ENCODE assay signal across 26 mouse cellular contexts in the genomic region with DNA sequence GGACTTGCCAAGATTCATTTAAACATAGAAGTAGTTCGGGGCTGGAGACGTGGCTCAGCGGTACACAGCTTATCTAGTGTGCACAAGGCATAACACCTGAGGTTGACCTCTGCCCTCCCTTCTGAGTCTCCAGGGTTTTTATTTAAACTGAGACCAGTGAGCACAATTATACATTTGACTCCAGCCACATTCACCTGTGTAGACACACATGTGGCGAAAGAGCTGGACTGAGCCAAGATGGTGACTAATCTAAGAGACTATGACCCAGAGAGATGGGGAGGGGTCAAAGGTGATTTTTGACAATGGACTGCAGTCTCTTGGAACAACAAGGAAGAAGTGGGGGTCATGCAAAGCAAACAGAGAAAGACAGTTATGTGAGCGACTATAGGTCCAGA. TPM values are rescaled to one million over a fixed set of nuclear protein-coding genes. Genes with fewer than 3 reads are reported as not detected.
A peak's percentile ranks its signal among the peaks of the same experiment; 100 is the strongest.
DNase-seq lines count a peak whose midpoint lies in the region; ATAC-seq and TF ChIP-seq lines count a peak whose summit lies in the region.
"Had no signal": no experiment of that assay in that cellular context is flagged by ENCODE, and none has a peak within 500 bp of the region (broad histone marks: within the 10 kb centered on the region; RNA-seq: fewer than 3 reads in every experiment).

No protein-coding gene starts in this region.

- H3K27me3 ChIP-seq in kidney, embryonic 14.5 days (ENCODE audit: control insufficient read depth, insufficient read depth, low read length): no peaks in the 10 kb centered on the region
- H3K27me3 ChIP-seq in lung, embryonic 14.5 days (ENCODE audit: insufficient read depth, low read length): no peaks in the 10 kb centered on the region
- H3K27me3 ChIP-seq in stomach, embryonic 16.5 days (ENCODE audit: control insufficient read depth, insufficient read depth, low read length): no peaks in the 10 kb centered on the region
- no peaks in the 10 kb centered on the region for H3K27me3 ChIP-seq in stomach, postnatal 0 days (ENCODE audit: control insufficient read depth, insufficient read depth, low read length)
- H3K27me3 ChIP-seq: CH12.LX; forebrain, embryonic 13.5 days; heart, embryonic 13.5 days; hindbrain, embryonic 12.5 days; hindbrain, embryonic 15.5 days; Patski had no signal

- DNase-seq in kidney, adult 9 months: peak; percentile 40
- no peak for DNase-seq in lung, embryonic 14.5 days
- no peak for DNase-seq in lung, postnatal 14 days
- no peak for DNase-seq in stomach, postnatal 0 days (ENCODE audit: low spot score)
- DNase-seq: adrenal gland, postnatal 10 days; B cell, adult 2 months; cerebellum, adult 18-20 months; cerebellum, adult 9-10 months; cerebellum, postnatal 14 days; gastrocnemius, postnatal 10 days; gastrocnemius, postnatal 36 days; heart, adult 2 months; heart, postnatal 14 days; heart, postnatal 4 days had no signal

- H3K36me3 ChIP-seq in kidney, embryonic 14.5 days (ENCODE audit: control insufficient read depth, insufficient read depth, low read length): no peaks in the 10 kb centered on the region
- no peaks in the 10 kb centered on the region for H3K36me3 ChIP-seq in lung, embryonic 14.5 days (ENCODE audit: insufficient read depth)
- H3K36me3 ChIP-seq in stomach, embryonic 16.5 days (ENCODE audit: control insufficient read depth, insufficient read depth, low read length): no peaks in the 10 kb centered on the region
- H3K36me3 ChIP-seq in stomach, postnatal 0 days (ENCODE audit: control insufficient read depth, insufficient read depth, low read length): peaks cover 2% of the 10 kb centered on the region; the same call in 1 of the 2 replicates
- H3K36me3 ChIP-seq: G1E; hindbrain, embryonic 12.5 days had no signal

- H3K9ac ChIP-seq in kidney, embryonic 14.5 days (ENCODE audit: low read depth, low read length): no peak overlapping the region
- no peak overlapping the region for H3K9ac ChIP-seq in lung, embryonic 14.5 days
- H3K9ac ChIP-seq in stomach, embryonic 16.5 days (ENCODE audit: low read length): no peak overlapping the region
- no peak overlapping the region for H3K9ac ChIP-seq in stomach, postnatal 0 days (ENCODE audit: low read length)
- H3K9ac ChIP-seq: forebrain, embryonic 13.5 days; heart, embryonic 13.5 days; hindbrain, embryonic 12.5 days; hindbrain, embryonic 15.5 days had no signal

- H3K9me3 ChIP-seq in kidney, embryonic 14.5 days (ENCODE audit: control insufficient read depth, low read length): no peaks in the 10 kb centered on the region
- H3K9me3 ChIP-seq in lung, embryonic 14.5 days (ENCODE audit: low read depth, low read length): no peaks in the 10 kb centered on the region
- H3K9me3 ChIP-seq in stomach, embryonic 16.5 days (replicated peaks; ENCODE audit: control insufficient read depth, low read length): no peaks in the 10 kb centered on the region
- H3K9me3 ChIP-seq in stomach, postnatal 0 days (ENCODE audit: control insufficient read depth, low read length): no peaks in the 10 kb centered on the region
- H3K9me3 ChIP-seq: forebrain, embryonic 10.5 days; forebrain, embryonic 13.5 days; G1E; heart, embryonic 10.5 days; heart, embryonic 13.5 days; hindbrain, embryonic 12.5 days; hindbrain, embryonic 15.5 days had no signal

- TF ChIP-seq EP300 in stomach, postnatal 0 days (optimal IDR thresholded peaks at IDR 0.05): no peak

- H3K27ac ChIP-seq in kidney, embryonic 14.5 days (ENCODE audit: low read depth, low read length): no peak overlapping the region
- no peak overlapping the region for H3K27ac ChIP-seq in lung, embryonic 14.5 days (ENCODE audit: low read depth)
- no peak overlapping the region for H3K27ac ChIP-seq in stomach, embryonic 16.5 days (ENCODE audit: low read length)
- H3K27ac ChIP-seq in stomach, postnatal 0 days (replicated peaks): no peak overlapping the region
- H3K27ac ChIP-seq: forebrain, embryonic 10.5 days; forebrain, embryonic 13.5 days; heart, adult 2 months; heart, embryonic 10.5 days; heart, embryonic 13.5 days; hindbrain, embryonic 12.5 days; hindbrain, embryonic 15.5 days had no signal

- no peak overlapping the region for H3K4me3 ChIP-seq in kidney, embryonic 14.5 days (ENCODE audit: low read length)
- H3K4me3 ChIP-seq in lung, embryonic 14.5 days (ENCODE audit: low read depth, low read length): no peak overlapping the region
- H3K4me3 ChIP-seq in stomach, embryonic 16.5 days (replicated peaks; ENCODE audit: low read length): no peak overlapping the region
- H3K4me3 ChIP-seq in stomach, postnatal 0 days (ENCODE audit: low read depth, low read length): no peak overlapping the region
- H3K4me3 ChIP-seq: forebrain, embryonic 10.5 days; forebrain, embryonic 13.5 days; heart, adult 2 months; heart, embryonic 10.5 days; heart, embryonic 13.5 days; hindbrain, embryonic 12.5 days; hindbrain, embryonic 15.5 days had no signal

- no peak for ATAC-seq in kidney, embryonic 14.5 days (ENCODE audit: low FRiP score, low TSS enrichment)
- peak; percentile 11; the same call in 1 of the 2 replicates for ATAC-seq in lung, embryonic 14.5 days (ENCODE audit: insufficient read depth)
- ATAC-seq in stomach, embryonic 16.5 days (ENCODE audit: insufficient read depth, low FRiP score): peak; percentile 34; the same call in 1 of the 2 replicates
- ATAC-seq in stomach, postnatal 0 days (ENCODE audit: low FRiP score, low TSS enrichment): no peak
- ATAC-seq: forebrain, embryonic 13.5 days; forebrain, embryonic 16.5 days; Patski had no signal

- 82% methylated on average over 5 of the region's 5 CpGs for WGBS in kidney, embryonic 14.5 days
- 43% methylated on average over 5 of the region's 5 CpGs for WGBS in lung, embryonic 14.5 days
- 59% methylated on average over 5 of the region's 5 CpGs for WGBS in stomach, embryonic 16.5 days
- WGBS in stomach, postnatal 0 days: 44% methylated on average over 5 of the region's 5 CpGs

- no peaks in the 10 kb centered on the region for H3K4me1 ChIP-seq in kidney, embryonic 14.5 days (ENCODE audit: control insufficient read depth, insufficient read depth, low read length)
- H3K4me1 ChIP-seq in lung, embryonic 14.5 days (ENCODE audit: insufficient read depth): no peaks in the 10 kb centered on the region
- no peaks in the 10 kb centered on the region for H3K4me1 ChIP-seq in stomach, embryonic 16.5 days (ENCODE audit: control insufficient read depth, insufficient read depth, low read length)
- no peaks in the 10 kb centered on the region for H3K4me1 ChIP-seq in stomach, postnatal 0 days (replicated peaks; ENCODE audit: control insufficient read depth, insufficient read depth)
- H3K4me1 ChIP-seq: forebrain, embryonic 13.5 days; heart, embryonic 10.5 days; heart, embryonic 13.5 days; hindbrain, embryonic 12.5 days; hindbrain, embryonic 15.5 days had no signal

- TF ChIP-seq CTCF in lung, embryonic 14.5 days (IDR thresholded peaks at IDR 0.05; ENCODE audit: low read depth): no peak
- TF ChIP-seq CTCF in stomach, postnatal 0 days (IDR thresholded peaks at IDR 0.05; ENCODE audit: low read depth): no peak

- H3K4me2 ChIP-seq in kidney, embryonic 14.5 days (replicated peaks; ENCODE audit: low read depth, low read length): no peak overlapping the region
- no peak overlapping the region for H3K4me2 ChIP-seq in lung, embryonic 14.5 days
- H3K4me2 ChIP-seq in stomach, embryonic 16.5 days (ENCODE audit: low read depth, low read length): no peak overlapping the region
- no peak overlapping the region for H3K4me2 ChIP-seq in stomach, postnatal 0 days (replicated peaks; ENCODE audit: low read depth)
- H3K4me2 ChIP-seq: forebrain, embryonic 13.5 days; heart, embryonic 13.5 days; hindbrain, embryonic 12.5 days; hindbrain, embryonic 15.5 days had no signal

RNA-seq across cellular contexts. Expression of a gene that starts 14.0 kb away (rescaled TPM):
- 1.9 and 5.8 TPM in 2 replicates for polyA plus RNA-seq in kidney, embryonic 14.5 days (2014; fragmentation: Nextera tagmentation; extraction: Ambion mirVana)
- 6.2 and 6.4 TPM in 2 replicates for polyA plus RNA-seq in lung, embryonic 14.5 days (2014; fragmentation: Nextera tagmentation; extraction: Ambion mirVana)
- polyA plus RNA-seq in stomach, embryonic 16.5 days (2015; fragmentation: Nextera tagmentation; extraction: Ambion mirVana): 9.1 and 10.2 TPM in 2 replicates
- polyA plus RNA-seq in stomach, postnatal 0 days (2015; fragmentation: Nextera tagmentation; extraction: Ambion mirVana): 1.9 and 2.6 TPM in 2 replicates
- polyA plus RNA-seq: G1E had no signal

RNA-seq across cellular contexts. Expression of a gene that starts 34.1 kb away (rescaled TPM):
- polyA plus RNA-seq in kidney, embryonic 14.5 days (2014; fragmentation: Nextera tagmentation; extraction: Ambion mirVana): 0.35 and 0.40 TPM in 2 replicates
- polyA plus RNA-seq in lung, embryonic 14.5 days (2014; fragmentation: Nextera tagmentation; extraction: Ambion mirVana): 2.0 and 3.1 TPM in 2 replicates
- 6.3 and 6.5 TPM in 2 replicates for polyA plus RNA-seq in stomach, embryonic 16.5 days (2015; fragmentation: Nextera tagmentation; extraction: Ambion mirVana)
- polyA plus RNA-seq in stomach, postnatal 0 days (2015; fragmentation: Nextera tagmentation; extraction: Ambion mirVana): 7.8 and 8.8 TPM in 2 replicates
- polyA plus RNA-seq: G1E, Patski had no signal

Comparison
In these comparisons a context has a peak if more than half of its experiments do, and no peak if none do; other contexts are left out.
1. ATAC-seq: peak in lung, embryonic 14.5 days (single experiment) and stomach, embryonic 16.5 days (single experiment); none in kidney, embryonic 14.5 days (single experiment) and stomach, postnatal 0 days (single experiment).